Mouse (Mus musculus) forebrain, postnatal 0 days (tissue): Measurements from ENCODE around the gene Cntrl. TPM values are rescaled to one million over a fixed set of nuclear protein-coding genes. Genes with fewer than 3 reads are reported as not detected.

Experiments
- ATAC-seq: fragments of 200-750 bp; cut with Nextera tagmentation; 2 replicates; pipeline ENCODE4 v1.8.0; 2017; ENCODE audit warnings: mild to moderate bottlenecking, moderate library complexity
- DNase-seq: peaks from one replicate; pipeline ENCODE4 v3.0.0-alpha.2; 2015
- H3K27ac ChIP-seq: fragments of 300-500 bp; sonication (generic); 2 replicates; pipeline ENCODE4 v1.5.1; 2014; ENCODE audit warnings: low read depth, mild to moderate bottlenecking, antibody characterized with exemption, low read length, moderate library complexity, mixed read lengths
- H3K27me3 ChIP-seq: fragments of 300-500 bp; sonication (generic); 2 replicates; pipeline ENCODE4 v1.6.1; 2014; ENCODE audit warnings: mild to moderate bottlenecking, low read length, mixed read lengths; ENCODE audit not compliant: insufficient read depth
- H3K36me3 ChIP-seq: fragments of 300-500 bp; sonication (generic); 2 replicates; pipeline ENCODE4 v1.6.1; 2014; ENCODE audit warnings: mild to moderate bottlenecking, moderate library complexity; ENCODE audit not compliant: insufficient read depth
- H3K4me1 ChIP-seq: fragments of 300-500 bp; sonication (generic); 2 replicates; pipeline ENCODE4 v1.6.1; 2014; ENCODE audit warnings: antibody characterized with exemption; ENCODE audit not compliant: insufficient read depth
- H3K4me2 ChIP-seq: fragments of 300-500 bp; sonication (generic); 2 replicates; pipeline ENCODE4 v1.6.1; 2014; ENCODE audit warnings: low read depth, mild to moderate bottlenecking, moderate library complexity
- H3K4me3 ChIP-seq: fragments of 300-500 bp; sonication (generic); 2 replicates; pipeline ENCODE4 v1.5.1; 2014; ENCODE audit warnings: low read depth, low read length, mixed read lengths
- H3K9ac ChIP-seq: fragments of 300-500 bp; sonication (generic); 2 replicates; pipeline ENCODE4 v1.6.1; 2014; ENCODE audit warnings: mild to moderate bottlenecking
- H3K9me3 ChIP-seq: fragments of 300-500 bp; sonication (generic); 2 replicates; pipeline ENCODE4 v1.6.1; 2016; ENCODE audit warnings: low read length
- CTCF ChIP-seq: sonication (generic); IDR thresholded peaks from 2 replicates; pipeline ENCODE4 v1.5.1; 2016; ENCODE audit warnings: antibody characterized with exemption, control low read depth, low read depth
- WGBS: fragments of 180-500 bp; shearing (Covaris S2); extraction: QIAGEN DNeasy Blood & Tissue Kit; methylation state at CpG from one replicate; pipeline ENCODE4 v1.1.7; 2014; 5-methylcytosine and 5-hydroxymethylcytosine counted together
- polyA plus RNA-seq: library from polyadenylated mRNA; unstranded; fragments of >200 nt; fragmentation: Nextera tagmentation; extraction: Ambion mirVana; gene quantifications from 2 replicates; pipeline ENCODE4 v1.2.1, GENCODE M21; 2015
- total RNA-seq: library from RNA; depleted of rRNA; stranded (reverse); fragments of >200 nt; gene quantifications from 2 replicates; pipeline ENCODE4 v1.2.3, GENCODE M21; 2014

The Cntrl gene
- total and polyA plus RNA-seq, 2 experiments from 2014 or later: 7.0 to 17.4 TPM

GRCm38 (mm10) chr2:35141673-35142072, 32.4 kb downstream of the Cntrl start:
- Histone ChIP-seq H3K27ac (no peak overlapping the region), H3K27me3 (no peaks in the 10 kb centered on the region), H3K4me2 (no peak overlapping the region), H3K4me3 (no peak overlapping the region), H3K9ac (no peak overlapping the region), H3K4me1 (no peaks in the 10 kb centered on the region), H3K36me3 (peaks cover 71% of the 10 kb centered on the region), H3K9me3 (no peaks in the 10 kb centered on the region)
- 89% methylated on average over 3 of the region's 3 CpGs for WGBS
- DNase-seq: no peak
- ATAC-seq: no peak
- TF ChIP-seq CTCF: no peak

- Histone ChIP-seq H3K4me1 (no peaks in the 10 kb centered on the region), H3K27ac (no peak overlapping the region), H3K9me3 (no peaks in the 10 kb centered on the region), H3K27me3 (no peaks in the 10 kb centered on the region), H3K36me3 (peaks cover 90% of the 10 kb centered on the region), H3K9ac (no peak overlapping the region), H3K4me3 (no peak overlapping the region), H3K4me2 (no peak overlapping the region)
- WGBS: 92% methylated on average over 10 of the region's 10 CpGs
- no peak for TF ChIP-seq CTCF
- ATAC-seq (no peak), DNase-seq (no peak)
Measured at GRCm38 (mm10) chr2:35148806-35149205, 39.5 kb downstream of the Cntrl start.

DNA sequence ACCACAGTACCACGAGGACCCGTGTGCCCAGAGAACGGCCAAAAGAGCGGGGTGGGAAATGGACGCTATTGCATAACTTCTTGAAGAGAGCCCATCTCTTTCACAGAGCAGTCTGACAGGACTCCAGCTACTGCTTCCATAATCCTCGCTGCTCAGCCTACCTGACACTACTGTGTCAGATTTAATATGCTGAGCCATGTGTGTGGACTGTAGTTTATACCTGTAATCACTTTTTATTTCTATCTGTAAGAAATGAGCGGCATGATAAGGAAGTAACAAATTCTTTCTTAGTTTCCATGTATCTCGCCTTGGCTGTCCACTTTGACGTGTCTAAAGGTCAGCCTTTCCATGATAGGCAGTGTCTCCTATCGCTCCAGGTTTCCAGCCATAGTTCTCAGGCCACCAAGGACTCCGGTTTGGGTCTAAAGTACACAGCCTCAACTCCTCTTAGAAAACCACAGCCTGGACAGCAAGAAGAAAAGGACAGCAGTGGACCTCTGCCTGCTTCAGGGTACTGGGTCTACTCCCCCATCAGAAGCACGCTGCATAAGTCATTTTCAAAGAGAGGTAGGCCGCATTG, 42.1 kb downstream of the Cntrl start:
- Histone ChIP-seq H3K4me1 (no peaks in the 10 kb centered on the region), H3K4me3 (no peak overlapping the region), H3K36me3 (peaks cover 87% of the 10 kb centered on the region), H3K9ac (no peak overlapping the region), H3K27me3 (no peaks in the 10 kb centered on the region), H3K9me3 (no peaks in the 10 kb centered on the region), H3K27ac (no peak overlapping the region), H3K4me2 (no peak overlapping the region)
- no peak for ATAC-seq
- TF ChIP-seq CTCF: no peak
- DNase-seq: no peak
- WGBS: 95% methylated on average over 13 of the region's 13 CpGs

GRCm38 (mm10) chr2:35153179-35153578, 43.9 kb downstream of the Cntrl start:
- TF ChIP-seq CTCF: no peak
- Histone ChIP-seq H3K4me2 (no peak overlapping the region), H3K27me3 (no peaks in the 10 kb centered on the region), H3K4me3 (no peak overlapping the region), H3K4me1 (no peaks in the 10 kb centered on the region), H3K27ac (no peak overlapping the region), H3K9ac (no peak overlapping the region), H3K9me3 (no peaks in the 10 kb centered on the region), H3K36me3 (peaks cover 79% of the 10 kb centered on the region)
- DNase-seq (no peak), ATAC-seq (no peak)
- WGBS: 94% methylated on average over 6 of the region's 6 CpGs

DNA sequence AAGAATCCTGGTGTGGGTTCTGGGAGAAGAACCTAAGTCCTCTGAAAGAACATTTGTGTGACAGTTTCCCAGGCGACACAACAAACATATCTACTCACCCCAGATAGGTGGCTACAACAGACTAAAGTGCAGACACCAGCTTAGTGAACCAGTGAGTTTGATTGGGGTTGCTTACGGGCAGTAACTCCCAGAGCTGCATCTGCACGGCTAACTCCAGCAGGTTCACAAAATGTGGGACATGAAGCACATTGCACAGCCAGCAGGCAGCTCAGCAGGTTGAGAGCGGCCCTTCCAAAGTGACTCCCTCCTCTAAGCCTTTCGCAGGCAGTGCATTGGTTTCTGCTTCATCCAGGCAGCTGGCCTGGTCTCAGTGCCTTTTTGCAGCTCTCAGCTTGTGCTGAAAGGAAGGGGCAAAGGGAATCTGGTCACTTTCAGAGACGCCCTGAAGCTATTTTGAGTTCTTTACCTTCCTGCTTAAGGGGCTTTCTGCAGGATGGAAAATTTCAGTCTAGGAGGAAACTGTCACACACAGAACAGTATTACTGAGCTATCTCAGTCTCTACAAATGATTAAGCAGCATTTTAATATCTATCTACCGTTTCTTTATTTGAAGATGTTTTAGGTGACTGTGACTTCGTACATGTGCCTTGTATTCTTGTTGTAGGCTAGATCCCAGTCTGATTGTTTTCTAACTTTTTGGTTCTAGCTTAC, 44.7 kb downstream of the Cntrl start:
- no peak for ATAC-seq
- peaks cover 77% of the 10 kb centered on the region for H3K36me3 ChIP-seq

DNA sequence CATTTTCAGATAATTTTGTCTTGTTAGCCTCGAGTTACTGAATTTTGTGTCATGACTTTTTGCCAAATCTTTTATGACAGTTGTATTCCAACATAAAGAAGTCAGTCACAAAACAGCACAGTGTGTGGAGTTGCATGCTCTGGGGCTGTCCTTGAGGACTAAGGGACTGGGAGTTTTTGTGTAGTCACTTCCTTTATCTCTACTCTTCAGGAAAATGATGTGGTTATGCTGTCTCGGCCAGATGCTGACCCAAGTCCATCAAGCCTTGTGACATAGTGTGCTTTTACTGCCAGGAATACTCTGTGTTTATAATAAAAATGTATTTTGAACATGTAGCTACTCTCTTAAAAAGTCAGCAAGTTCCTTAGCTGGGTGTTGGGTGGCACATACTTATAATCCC, 47.7 kb downstream of the Cntrl start:
- no peak for ATAC-seq
- TF ChIP-seq CTCF: no peak
- H3K9ac ChIP-seq: no peak overlapping the region
- peaks cover 63% of the 10 kb centered on the region for H3K36me3 ChIP-seq
- no peak overlapping the region for H3K4me3 ChIP-seq
- no peaks in the 10 kb centered on the region for H3K9me3 ChIP-seq
- no peaks in the 10 kb centered on the region for H3K4me1 ChIP-seq
- no peak for DNase-seq
- 91% methylated on average over 2 of the region's 2 CpGs for WGBS
- H3K4me2 ChIP-seq: no peak overlapping the region
- no peak overlapping the region for H3K27ac ChIP-seq
- no peaks in the 10 kb centered on the region for H3K27me3 ChIP-seq

More for the DNA sequence above, 44.7 kb downstream of the Cntrl start:
- H3K4me1 ChIP-seq: no peaks in the 10 kb centered on the region
- no peaks in the 10 kb centered on the region for H3K27me3 ChIP-seq
- H3K9ac ChIP-seq: no peak overlapping the region
- no peaks in the 10 kb centered on the region for H3K9me3 ChIP-seq
- no peak overlapping the region for H3K27ac ChIP-seq
- TF ChIP-seq CTCF: no peak
- 91% methylated on average over 8 of the region's 8 CpGs for WGBS
- DNase-seq: no peak
- no peak overlapping the region for H3K4me3 ChIP-seq
- H3K4me2 ChIP-seq: no peak overlapping the region

GRCm38 (mm10) chr2:35157836-35158235, 48.5 kb downstream of the Cntrl start:
- Histone ChIP-seq H3K4me1 (no peaks in the 10 kb centered on the region), H3K4me3 (no peak overlapping the region), H3K27ac (no peak overlapping the region), H3K4me2 (no peak overlapping the region), H3K27me3 (no peaks in the 10 kb centered on the region), H3K36me3 (peaks cover 64% of the 10 kb centered on the region), H3K9me3 (no peaks in the 10 kb centered on the region), H3K9ac (no peak overlapping the region)
- TF ChIP-seq CTCF: no peak
- no peak for ATAC-seq
- no peak for DNase-seq
- WGBS: 92% methylated on average over 7 of the region's 7 CpGs
